Mouse (Mus musculus): ENCODE measurements around the gene Serpinc1.
"Not testable (repeated sequence)": the region's sequence is repeated elsewhere in the genome, so short reads cannot be mapped to it uniquely, and the experiment has no call there.

The Serpinc1 gene

DNA sequence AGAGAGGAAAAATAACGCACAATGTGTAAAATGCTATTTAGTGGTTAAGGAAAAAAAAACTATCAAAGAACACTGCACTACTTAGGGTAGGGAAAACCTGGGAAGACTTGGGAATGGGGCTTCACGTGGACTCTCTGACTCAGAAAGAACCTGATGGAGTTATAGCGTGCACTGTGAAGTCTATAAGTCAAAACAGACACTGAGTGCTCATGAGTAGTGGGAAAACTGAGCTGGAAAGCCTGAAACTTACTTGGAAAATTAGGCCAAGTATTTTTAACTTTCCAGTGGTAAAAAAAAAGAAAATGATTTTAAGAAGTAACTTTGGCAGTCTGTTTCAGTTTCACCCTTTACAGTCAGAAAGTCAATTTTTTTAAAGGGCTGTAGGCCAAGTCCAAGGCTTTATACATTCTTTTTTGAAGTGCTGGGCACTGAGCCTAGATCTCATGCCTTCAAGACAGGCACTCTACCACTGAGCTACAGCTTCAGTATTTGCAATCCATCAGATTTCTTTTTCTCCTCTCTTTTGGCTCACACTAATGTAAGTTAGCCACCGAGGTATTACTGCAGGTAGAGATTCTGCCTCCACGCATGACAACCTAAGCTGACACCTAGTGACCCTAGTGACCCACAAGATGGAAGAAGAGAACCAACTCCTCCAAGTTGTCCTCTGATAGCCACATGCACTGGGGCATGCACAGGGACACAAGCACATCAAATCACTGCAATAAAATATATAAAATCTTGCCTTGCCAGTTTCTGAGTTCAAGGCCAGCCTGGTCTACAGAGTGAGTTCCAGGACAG, 47.2 kb downstream of the Serpinc1 start:
- no peak for DNase-seq (ENCODE audit: low read depth)

DNA sequence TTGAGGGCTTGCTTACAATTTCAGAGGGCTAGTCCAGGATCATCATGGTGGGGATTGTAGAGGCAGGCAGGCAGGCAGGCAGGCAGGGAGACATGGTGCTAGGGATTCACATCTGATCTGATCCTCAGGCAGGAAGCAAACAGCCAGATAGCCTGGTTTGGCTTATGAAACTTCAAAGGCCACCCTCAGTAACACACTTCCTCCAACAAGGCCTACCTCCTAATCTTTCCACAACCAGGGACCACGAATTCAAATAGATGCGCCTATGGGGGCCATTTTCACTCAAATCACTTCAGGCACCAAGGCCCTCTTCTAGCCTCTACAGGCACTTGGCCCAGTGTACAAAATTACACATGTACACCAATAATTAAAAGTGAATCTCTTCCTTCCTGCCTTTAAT, 48.8 kb downstream of the Serpinc1 start:
- peak; percentile 78 for DNase-seq (ENCODE audit: low read depth)

DNA sequence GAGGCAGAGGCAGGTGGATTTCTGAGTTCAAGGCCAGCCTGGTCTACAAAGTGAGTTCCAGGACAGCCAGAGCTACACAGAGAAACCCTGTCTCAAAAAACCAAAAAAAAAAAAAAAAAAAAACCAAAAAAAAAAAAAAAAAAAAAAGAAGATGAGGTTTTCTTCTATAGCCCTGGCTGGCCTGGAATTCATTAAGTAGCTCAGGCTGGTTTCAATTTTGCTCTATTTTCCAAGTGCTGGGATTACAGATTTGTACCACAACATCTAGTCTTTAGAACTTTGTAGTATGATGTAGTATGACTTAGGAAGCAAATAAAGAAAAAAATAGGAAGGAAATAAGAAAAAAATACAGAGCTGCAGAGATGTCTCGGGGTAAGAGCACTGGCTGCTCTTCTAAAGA, 50.0 kb downstream of the Serpinc1 start:
- not testable (repeated sequence) for DNase-seq (ENCODE audit: low read depth)

DNA sequence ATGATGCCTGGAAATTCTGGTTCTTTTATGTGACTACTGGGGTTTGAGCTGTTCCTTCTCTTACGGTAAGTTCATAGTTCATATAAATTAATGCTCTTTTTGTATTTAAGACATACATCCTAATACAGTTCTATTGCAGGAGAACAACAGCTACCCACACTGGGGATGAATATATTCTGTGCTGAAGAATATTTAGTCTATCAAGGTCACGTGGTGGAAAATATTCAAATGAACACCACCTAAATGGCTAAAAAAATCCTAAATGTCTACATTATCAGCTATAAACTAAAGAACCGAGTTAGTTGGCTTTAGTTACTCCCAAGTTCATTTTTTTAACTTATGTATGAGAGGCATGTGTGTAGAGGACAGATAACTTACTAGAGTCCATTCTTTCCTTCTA, 51.7 kb downstream of the Serpinc1 start:
- DNase-seq (ENCODE audit: low read depth): no peak

DNA sequence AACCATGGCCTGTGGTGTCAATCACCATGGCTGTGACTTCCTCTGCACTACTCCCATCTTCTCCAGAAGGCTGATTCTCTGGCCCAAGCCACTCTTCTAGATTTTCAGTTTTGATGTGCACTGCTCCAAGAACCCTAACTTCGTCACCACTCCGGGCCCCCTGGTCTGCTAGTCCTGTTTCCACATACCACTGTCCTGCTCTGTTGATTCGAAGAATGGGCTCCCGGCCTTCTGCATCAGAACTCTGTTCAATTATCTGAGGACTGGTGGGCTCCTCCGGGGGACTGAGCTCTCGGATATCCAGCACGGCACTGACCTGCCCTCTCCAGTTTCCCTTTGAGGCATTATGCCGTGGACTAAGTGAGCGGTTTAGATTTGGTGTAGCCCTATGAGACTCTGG, 53.5 kb downstream of the Serpinc1 start:
- no peak for DNase-seq (ENCODE audit: low read depth)

DNA sequence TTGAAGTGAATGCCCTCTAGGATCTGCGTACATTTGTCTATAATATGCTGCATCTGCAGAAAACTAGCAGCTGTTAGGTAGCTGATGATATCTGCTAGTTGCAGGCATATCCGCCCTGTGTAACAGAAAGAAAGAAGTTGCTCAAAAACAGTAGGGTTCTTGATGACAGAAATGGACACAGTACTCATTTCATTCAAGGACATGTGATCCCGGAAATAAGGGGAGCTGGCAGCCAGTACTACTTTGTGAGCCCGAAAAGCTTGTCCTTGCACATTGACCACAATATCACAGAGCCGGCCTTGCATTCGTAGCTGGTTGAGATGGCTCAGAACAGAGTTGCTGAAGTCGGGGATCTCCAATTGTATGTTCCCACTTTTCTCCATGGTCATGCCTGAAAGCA, 54.0 kb downstream of the Serpinc1 start:
- peak; percentile 93 for DNase-seq (ENCODE audit: low read depth)

DNA sequence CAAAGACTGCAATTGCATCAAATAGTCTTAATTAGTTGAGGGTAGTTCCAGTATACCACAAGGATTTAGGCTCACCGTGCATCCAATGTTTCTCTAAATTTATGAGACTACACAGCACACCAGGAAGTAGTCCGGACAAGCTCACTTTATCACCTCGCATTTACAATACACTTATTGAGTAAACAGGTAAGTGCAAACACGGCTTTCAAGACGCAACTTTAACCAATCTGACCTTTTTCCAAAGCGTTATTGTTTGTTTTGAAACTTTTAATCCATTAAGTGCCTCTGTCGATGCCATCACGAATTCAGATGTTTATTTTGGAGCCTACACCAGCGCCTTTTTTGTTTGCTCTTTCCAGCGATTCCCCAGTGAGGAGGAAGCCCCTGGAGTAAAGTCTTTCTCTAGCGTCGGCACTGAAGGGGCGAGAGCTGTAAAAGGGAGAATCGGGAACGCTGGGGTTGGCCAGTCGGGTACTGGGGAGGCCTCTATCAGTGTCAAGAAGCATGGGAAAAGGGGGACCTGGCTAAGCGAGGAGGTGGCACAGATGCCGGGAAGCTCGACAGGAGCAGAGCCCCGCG, 55.6 kb downstream of the Serpinc1 start:
- peak; percentile 74 for DNase-seq (ENCODE audit: low read depth)

DNA sequence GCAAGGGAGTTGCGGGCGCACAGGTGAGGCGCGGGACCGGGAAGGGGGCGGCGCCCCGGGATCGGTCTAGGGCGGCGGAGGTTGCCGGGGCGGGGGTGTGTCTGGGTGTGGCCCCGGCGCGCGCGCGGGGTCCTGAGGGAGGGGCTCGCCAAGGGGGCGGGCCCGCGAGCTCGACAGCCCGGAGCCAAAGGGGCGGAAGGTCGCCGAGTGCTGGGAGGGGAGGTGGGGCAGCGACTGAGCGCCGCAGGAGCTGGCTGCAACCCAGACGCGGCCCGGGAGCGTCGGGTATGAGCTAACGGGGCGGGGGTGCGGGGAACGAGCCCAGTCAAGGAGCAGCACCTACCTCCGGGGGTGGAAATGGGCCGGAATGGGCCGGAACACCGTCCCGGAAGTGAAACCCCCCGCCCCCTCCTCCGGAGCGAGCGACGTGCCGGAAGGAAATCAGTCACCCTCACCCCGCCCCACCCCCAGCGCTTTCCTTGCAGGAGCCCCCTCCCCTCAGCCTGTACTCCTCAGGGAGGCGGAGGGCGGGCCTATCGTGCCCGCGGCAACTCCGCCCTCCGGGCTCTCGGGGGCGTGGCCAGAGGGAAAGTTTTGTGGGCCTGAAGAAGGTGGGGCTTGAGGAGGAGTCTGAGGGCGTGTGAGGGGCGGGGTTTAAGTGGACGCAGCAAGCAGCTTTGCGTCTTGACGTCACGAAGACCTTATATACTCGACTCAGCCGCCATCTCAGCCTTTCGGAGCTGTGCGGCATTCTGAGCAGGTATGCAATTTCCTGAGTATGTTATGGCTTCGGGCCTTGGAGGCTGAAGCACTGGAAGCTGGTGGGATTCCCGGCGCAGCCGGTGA, 56.3 kb downstream of the Serpinc1 start, which contains the start of gene Zbtb37:
Gene Zbtb37 (minus strand): TSS at position 415 of the 846 bp plus-strand sequence.
- peak; percentile 100 for DNase-seq (ENCODE audit: low read depth)

DNA sequence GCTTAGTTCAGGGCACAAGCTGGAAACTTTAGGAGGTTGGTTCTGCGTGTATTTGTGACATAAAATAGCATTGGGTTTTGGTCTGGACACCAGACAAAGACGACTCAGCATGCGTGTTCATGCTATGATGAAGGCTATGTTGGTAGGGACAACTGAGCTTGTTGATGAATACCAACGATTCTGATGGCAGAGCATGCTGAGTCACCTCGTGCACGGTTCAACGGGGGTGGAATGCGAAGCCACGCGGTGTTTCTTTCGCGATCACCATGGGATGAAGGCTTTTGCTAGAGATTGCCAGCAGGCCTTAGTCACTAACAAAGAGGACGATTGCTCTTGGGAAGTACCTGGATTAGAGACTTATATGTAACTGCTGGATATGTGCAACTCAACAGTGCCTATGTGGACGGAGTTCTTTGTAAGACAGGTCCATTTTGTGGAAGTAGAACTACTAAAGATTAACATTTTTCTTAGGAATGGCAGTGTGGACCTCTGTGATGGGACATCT, 56.9 kb downstream of the Serpinc1 start:
- no peak for DNase-seq (ENCODE audit: low read depth)

DNA sequence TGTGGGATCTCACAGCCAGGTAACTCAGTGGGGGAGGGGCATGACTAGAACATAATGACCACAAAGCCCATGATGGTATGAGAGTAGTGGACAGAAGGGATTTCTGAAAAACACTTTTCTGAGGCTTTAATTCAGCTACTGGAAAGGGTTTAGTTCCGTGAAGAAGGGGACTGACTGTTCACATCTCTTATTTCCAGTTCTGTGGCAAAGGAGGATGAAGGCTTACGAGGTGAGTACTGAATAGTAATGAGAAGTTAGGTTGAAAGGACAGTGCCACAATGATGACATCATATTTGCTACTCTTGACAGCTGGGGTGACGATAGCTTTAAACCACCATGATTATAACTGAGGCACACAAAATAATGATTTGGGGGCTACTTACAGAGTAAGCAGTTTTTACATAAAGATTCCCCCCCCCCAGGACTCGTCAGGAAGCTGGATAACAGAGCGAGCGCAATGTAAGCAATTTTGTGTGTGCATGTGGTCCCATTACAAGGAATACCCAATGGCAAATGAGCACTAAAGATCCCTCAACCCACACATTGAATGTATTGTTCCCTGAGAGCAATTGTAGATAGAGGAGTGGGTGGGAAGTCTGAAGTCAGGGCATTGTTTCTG, 57.5 kb downstream of the Serpinc1 start:
- no peak for DNase-seq (ENCODE audit: low read depth)

DNA sequence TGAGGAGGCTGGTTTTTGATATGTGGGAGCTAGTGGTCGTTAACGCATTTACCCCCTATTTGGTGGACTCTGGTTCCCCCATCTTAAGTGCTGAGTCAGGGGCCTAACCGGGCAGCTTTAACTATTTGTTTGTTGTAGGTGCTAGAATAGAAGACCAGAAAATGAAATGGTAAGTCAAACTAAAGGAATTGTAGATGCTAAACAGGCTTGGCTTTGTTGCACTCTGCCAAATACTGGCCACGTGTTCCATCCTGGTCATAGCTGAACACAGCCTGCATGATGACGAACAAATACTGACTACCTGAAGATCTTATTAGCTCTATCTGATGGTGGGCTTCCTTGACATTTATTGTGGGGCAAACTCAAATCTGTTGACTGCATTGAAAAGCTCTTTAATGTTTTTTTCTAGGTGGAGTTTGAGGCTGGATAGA, 58.0 kb downstream of the Serpinc1 start:
- peak; percentile 67 for DNase-seq (ENCODE audit: low read depth)

DNA sequence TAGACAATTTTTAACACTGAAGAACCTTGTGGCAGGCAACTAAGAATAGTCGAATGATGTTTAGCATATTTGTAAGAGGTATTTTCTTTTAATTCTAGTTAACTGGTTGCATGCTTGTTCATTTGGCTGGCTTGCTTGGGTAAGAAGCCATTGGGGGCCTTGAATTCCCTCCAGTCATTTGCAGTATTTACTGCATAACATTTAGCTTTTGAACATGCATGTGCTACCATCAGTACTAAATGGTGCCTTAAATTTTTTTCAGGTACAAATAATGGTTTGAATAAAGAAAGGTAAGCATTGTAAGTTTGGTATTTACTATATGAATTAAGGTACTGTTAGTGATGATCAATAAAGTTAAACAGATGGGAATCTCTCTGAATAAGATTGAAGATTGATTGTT, 58.6 kb downstream of the Serpinc1 start:
- DNase-seq (ENCODE audit: low read depth): peak; percentile 58

DNA sequence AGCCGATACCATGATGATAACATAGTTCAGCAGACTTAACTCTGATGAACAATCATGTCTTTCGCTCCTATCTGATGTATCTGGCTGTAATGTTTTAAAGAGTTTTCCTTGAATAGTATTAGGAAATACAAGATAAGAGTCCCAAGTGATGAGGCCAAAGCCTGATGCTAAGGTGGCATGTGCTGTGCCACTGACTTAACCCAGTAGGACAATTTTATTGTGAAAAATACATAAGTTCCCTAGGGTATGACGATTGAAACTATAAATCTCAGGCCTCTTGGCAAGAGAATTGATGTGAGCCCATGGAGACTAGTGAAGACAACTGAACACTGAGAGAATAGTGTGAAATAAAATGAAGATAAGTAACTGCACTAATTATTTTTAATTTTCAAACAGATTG, 59.2 kb downstream of the Serpinc1 start:
- peak; percentile 37 for DNase-seq (ENCODE audit: low read depth)

DNA sequence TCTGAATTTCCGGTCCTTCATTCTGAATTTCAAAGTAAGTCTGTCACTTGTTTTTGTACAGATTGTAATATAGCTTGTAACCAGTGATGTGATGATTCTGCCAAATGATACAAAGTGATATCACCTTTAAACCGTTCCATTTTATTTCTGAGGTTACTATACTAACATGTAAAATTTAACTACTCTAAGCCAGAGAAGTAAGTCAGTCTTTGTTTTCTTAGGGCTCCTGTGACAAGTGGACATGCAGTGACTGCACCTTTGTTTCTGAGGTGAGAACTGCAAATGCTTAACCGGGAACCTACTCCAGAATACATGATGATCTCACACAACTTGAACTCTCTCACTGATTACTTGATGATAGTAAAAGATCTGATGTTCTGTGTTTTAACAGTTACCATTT, 59.6 kb downstream of the Serpinc1 start:
- DNase-seq (ENCODE audit: low read depth): peak; percentile 41

DNA sequence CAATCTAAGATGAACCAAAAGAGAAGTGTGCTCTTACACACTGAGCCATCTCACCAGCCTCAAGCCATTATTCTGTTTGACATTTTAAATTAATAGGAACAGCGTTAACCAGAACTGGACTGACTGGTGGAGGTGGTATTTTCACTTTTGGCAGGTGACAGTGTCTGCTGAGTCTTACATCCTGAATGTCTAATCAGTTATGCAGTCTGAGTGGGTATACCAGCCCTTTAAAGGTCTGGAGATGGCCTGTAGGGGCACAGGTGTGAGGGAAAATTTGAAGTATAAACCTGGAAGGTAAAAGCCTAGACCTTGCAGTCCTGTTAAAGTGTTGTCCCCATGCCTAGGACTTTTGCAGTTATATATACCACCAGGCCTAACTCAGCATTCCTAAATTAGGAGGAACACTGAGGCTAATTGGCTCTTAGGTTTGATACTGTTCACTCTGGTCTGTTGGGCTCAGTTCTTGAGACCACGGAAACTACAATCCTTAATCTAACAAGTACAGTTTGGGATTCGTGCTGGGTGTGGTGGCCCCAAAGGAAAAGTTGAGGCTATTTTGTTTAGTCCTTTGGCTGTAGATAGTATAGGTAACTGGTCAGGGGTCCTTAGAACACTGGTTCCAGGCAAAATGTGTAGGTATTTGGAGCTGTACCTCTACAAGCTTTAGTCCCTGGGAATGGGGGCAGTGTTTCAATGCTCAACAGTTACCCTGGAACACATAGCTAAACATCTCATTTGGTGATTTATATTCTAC, 60.8 kb downstream of the Serpinc1 start:
- DNase-seq (ENCODE audit: low read depth): no peak

DNA sequence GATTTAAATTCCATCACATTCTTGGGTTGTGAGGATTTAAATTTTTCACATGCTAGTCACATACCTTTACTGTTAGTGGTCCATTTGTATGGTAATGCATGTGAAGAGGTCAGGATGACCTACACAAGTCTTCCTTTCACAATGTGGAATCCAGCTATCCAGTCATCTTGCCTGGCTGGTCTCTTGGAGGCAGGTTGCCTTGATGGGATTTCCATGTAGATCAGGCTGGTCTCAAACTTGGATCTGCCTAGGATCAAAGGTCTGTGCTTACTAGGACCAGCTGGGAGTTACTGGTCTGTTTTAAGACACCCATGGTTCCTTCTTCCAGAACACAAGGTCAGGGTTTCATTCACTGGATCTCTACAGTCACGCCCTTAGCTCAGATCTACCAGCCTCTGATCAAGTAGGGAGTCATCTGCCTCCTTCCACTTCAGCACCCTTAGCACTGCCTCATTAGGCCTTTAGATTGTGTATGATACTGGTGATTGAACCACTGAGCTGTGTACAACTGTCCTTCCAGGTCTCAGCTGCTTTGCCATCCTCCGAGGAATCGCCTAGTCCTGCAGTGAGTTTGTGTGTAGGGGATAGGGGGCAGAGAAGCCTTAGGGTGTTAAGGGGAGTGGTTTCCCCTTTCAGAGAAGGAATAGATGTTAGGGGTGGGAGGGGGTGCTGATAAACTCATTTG, 61.5 kb downstream of the Serpinc1 start:
- peak; percentile 93 for DNase-seq (ENCODE audit: low read depth)

DNA sequence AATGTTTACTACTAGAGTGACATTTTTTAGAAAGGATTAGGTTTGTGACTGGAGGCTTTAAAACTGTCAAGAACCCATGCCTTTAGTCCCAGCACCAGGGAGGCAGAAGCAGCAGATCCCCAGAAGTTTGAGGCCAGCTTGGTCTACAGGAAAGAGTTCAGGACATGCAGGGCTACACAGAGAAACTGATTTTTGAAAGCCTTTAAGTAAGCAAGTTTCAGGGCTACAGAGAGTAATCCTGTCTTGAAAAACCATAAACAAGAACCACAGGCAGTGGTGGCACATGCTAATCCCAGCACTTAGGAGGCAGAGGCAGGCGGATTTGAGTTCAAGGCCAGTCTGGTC, 62.0 kb downstream of the Serpinc1 start:
- no peak for DNase-seq (ENCODE audit: low read depth)

DNA sequence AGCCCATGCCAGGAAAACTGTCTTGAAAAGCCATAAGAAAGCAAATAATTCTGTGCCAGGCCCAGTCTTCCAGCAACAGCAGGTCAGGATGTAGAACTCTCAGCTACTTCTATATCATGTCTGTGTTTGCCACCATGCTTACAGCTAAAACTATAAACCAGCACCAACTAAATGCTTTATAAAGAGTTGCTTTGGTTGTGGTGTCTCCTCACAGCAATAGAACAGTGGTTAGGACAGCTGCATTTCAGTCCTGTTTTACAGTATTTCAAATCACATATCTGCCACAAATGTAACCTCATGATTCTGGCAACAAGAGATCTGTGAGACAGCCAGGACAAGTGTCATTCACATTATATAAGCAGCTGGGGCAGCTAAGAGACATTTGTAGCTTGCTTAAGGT, 62.5 kb downstream of the Serpinc1 start:
- peak; percentile 73 for DNase-seq (ENCODE audit: low read depth)

DNA sequence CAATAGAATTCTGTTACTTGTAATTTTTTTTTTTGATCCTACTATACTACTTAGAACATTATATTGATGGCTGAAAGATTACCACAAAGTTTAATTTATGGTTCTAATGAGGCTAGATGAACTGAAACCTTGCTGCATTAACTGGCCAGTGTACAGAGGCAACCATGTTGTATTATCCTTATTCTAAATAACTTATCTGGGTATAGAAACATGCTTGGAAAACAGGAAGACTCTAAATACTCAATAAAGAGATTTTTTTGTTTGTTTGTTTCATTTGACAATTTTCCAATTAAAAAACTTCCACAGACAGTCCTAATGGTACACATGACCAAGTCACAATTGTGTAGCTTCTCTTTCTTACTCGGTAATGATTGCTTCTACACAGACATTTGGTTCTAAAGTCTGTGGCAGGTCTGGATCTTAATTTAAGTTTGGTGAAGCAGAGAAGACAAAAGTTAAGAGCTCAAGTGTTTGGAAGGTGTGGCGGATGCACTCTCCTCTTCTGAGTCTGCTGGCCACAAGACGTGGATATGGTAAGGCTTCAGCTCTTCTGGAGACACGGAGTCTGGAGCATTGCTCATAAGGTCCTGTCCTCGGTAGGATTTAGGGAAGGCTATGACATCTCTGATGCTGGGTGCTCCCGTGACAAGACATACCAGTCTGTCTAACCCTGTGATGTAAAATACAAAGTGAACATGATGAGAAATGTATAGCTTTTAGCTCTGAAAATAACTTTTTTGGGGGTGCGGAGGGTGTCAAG, 63.1 kb downstream of the Serpinc1 start:
- DNase-seq (ENCODE audit: low read depth): peak; percentile 26

DNA sequence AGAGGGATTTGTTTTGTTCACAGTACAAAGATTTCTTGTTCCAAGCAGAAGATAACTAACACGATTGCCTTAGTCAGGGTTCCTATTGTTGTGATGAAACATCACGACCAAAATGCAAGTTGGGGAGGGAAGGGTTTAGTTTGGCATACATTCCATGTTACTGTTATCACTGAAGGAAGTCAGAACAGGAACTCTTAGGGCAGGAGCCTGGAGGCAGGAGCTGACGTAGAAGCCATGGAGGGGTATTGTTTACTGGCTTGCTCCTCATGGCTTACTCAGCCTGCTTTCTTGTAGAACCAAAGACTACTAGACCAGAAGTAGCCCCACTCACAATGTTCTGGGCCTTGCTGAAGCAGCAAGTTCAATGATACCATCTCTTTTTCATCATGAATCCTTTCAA, 68.6 kb downstream of the Serpinc1 start:
- no peak for DNase-seq (ENCODE audit: low read depth)
